Mouse (Mus musculus) right cerebral cortex, postnatal 14 days (tissue): ENCODE data around the gene Arl4d.
A peak's percentile ranks its signal among the peaks of the same experiment; 100 is the strongest.

ENCODE experiments used
- DNase-seq: peaks from one replicate; pipeline ENCODE4 v3.0.0; 2022

Arl4d gene

DNA sequence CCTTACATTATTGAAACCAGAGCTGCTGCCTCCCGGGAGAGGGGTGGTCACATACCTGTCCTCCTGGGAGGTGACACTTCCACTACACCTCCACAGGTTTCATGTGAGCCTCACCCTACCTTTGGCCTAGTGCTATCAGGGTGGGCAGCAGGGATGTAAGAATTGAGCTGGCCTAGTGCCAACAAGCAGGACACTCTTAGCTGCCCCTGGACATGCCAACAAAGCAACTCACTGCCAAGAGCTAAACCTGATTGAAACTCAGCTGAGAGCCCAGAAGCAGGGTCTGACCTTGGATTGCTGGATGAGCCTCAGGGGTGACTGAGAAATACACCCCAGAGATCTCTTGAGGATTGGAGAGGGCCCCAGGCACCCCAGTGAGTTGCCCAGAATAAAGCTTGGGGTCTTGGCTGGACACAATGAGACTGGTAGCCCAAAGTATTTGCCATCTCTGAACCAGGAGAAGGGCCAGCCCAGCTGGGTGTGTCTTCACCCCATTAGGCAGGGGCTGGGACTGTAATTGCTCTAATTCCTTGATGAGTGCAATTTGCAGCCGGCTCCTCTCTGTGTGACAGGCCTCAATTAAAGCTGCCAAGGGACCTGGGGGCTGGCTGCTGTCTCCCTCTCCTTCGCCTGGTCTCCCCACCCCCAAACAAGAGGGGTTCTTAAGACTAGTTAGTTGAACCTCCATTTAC lies 15.4 kb downstream of the Arl4d start:
- no peak for DNase-seq

DNA sequence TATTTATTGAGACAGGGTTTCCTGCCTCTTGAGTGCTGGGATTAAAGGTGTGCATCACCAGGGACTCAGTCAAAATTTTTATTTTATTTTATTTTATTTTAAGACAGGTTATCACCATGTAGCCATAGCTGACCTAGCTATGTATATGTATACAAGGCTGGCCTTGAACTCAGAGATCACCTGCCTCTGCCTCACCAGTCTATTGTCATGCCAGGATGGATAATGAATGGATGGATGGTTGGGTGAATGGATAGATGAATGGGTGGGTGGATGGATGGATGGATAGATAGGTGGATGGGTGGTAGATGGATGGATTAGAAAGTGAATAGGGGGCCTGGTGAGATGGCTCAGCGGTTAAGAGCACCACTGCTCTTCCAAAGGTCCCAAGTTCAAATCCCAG lies 16.6 kb downstream of the Arl4d start:
- DNase-seq: no peak

DNA sequence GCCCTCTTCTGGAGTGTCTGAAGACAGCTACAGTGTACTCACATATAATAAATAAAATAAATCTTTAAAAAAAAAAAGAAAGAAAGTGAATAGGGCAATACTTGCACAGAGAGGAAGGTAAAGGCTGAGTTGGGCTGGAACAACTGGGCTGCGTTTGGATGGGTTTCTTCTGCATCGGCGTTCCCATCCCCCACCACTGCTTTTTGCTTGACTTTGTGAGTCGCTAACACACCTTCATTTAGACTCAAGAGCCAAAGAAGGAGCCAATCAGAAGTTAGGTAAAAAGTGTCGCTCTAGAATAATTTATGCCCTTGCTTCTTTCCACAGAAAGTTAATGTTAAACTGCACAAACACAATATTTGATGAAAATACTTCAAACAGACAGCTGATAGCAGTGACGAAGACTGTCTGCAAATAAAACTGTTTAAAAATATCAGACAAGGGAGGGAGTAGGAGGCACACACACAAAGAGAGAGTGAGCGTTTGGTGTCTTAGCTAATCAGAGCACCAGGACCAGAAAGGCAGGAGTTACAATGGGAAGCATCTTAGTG lies 17.1 kb downstream of the Arl4d start:
- no peak for DNase-seq

DNA sequence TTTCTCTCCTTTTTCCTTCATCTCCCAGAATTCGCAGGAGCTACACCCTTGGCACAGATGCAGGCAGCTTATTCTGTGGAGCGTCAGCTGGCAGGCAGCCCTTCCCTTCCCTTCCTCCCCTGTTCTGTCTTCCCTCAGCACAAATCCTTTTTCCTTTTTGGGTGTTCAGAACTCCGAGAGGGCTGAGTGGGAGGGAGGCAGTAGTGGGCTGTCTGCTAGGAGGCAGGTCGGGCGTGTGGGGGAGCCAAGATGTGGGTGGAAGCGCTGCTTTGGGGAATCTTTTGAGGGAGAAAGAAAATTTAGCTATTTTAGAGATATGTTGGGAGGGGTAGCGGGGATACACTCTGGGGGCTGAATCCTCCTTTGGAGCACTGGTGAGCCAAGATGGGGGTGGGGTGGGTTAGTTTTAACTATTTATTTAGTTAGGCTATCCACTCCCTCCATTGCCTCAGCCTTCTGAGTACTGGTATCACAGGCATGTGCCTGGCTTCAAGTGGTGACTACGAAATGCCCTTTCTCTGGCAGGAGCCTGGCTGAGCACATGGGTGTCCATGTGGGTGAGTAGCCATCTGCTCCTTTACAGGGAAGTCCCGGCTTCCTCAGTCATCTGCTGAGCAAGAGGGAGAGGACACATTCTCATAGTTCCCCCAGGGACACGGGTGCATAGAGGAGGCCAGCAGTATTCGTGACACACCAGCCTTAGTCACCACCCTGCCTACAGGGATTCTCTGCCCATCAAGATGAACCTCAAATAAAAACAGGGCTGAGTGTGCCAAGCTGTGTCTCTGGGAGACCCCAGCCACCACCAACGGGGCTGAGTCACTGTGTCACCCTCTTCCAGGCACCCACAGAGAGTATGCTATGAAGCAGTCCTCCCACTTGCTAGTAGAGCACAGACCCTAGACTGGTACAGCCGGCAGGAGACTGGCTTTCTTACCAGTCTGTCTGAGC lies 22.3 kb downstream of the Arl4d start:
- peak; percentile 81 for DNase-seq

DNA sequence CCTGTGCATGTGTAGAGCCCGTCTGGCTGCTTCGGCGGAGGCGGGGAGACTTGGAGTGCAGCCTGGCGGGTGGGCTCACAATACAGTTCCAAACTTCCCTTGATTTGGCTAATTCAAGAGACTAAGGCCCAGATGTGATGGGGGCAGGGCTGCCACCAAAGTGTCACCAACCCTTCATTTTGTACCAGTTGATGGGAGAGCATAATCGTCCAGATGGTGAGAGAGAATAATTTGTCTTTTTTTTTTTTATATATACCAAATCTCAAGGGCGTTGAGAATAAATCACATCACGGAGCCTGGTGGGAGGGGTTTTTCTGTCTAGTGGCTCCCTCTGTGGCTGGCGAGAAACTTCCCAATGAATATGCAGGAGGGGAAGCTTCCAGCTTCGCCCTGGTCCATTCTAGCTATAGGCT lies 24.4 kb downstream of the Arl4d start:
- DNase-seq: peak; percentile 69

DNA sequence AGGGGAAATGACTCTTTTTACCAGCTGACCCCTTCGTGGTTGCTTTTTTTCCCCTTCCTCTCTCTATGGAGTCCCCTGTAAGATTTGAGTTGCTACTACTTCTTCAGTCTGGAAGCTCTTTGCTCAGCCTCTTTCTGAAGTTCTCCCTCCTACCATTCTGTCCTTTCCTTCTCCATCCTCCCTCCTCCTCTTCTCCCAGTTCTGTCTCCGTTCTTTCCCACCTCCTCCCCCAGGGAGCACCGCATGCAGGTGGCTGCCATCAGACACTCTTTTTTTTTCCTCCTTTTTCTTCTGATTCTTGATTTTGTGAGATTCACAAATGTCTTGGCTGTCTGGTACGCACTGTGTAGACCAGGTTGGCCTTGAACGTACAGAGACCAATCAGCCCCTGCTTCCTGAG lies 25.0 kb downstream of the Arl4d start:
- DNase-seq: no peak

DNA sequence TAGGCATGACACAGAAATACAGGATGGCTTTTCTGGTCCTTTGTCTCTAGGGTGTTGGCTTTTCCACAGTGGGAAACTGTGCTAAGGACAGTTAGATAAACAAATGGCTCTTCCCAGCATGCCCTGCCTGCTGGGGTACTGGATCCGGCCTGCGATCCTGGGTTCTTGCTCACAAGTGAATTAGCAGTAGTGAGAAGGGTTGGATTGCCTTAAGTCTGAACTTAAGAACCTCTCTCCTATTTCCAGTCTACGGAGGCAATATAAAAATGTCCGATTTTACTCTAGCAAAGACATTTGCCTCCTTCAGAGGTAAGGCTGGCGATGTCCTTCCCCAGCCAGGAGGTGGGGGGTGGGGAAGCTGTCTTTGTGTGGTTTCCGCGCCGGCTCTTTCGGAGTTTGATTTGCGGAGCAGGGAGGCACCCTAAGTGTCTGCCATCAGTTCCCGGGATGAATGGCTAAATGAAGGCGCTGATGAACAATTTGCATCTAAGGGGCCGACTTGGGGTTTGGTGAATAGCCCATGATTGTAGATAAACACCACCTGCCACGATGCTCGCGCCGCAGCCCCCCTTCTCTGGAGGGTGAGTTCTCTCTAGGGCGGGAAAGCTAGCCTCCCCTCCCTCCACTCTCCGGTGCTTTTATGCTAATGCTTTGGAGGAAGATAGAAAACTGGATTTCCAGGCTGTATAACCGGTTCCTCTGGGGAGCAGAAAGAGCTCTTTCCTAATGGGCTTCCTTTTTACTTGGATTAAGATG lies 30.7 kb downstream of the Arl4d start:
- peak; percentile 26 for DNase-seq

DNA sequence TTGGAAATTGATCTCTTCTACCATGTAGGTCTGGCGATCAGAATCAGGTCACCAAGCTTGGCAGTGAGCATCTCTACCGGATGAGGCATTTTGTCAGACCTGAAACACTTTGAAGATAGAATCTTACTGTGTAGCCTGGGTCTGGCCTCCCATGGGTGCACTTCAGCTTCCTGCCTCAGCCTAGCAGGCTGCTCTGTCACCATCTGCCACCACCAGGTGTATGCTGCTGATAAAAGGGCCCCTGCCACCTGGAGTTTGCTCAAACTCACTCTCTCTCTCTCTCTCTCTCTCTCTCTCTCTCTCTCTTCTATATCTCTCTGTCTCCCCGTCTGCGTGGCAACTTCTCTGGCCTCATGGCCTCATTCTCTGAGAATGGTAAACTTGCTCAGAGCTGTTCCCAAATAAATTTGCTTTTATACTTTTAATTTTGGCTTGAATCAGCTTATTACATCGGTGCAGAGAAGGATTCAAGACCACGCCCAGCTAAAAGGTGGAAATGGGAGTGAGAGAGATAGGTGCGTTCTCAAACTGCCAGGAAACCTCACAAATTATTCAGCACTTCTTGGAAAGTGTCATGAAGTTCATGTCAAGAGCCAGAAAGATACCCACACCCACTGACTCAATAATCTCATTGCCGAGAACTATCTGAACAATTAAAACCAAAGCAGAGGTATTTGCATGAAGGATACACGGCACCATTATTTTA lies 32.0 kb downstream of the Arl4d start:
- no peak for DNase-seq

DNA sequence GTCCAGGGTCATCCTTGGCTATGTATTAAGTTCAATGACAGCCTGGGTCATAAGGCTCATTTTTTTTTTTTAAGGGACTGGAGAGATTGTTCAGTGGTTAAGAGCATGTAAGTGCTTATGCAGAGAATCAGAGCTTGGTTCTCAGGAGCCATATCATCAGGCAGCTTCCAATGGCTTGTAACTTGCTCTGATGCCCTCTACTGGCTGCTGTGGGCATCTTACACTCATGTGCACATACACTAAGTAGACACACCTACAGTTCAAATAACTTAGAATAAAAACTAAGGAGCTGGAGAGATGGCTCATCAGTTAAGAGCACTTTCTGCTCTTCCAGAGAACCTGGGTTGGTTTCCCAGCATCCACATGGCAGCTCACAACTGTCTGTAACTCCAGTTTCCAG lies 32.8 kb downstream of the Arl4d start:
- no peak for DNase-seq

DNA sequence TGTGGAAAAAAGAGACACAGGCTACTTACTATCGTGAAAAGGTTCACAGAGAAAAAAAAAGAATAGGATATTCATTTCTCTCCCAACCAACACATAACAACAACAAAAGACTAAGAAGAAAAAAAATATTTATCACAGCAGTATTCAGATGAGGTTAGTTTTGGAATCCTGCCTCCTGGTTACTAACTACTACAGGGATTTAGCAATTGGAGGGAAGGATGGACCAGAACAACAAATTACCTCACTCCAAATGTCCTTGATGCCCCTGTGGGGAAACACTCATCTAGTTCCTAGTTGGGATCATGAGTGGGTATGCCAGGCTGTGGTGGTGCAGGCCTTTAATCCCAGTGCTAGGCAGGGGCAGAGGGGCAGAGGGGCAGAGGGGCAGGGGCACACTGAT lies 34.2 kb downstream of the Arl4d start:
- no peak for DNase-seq

DNA sequence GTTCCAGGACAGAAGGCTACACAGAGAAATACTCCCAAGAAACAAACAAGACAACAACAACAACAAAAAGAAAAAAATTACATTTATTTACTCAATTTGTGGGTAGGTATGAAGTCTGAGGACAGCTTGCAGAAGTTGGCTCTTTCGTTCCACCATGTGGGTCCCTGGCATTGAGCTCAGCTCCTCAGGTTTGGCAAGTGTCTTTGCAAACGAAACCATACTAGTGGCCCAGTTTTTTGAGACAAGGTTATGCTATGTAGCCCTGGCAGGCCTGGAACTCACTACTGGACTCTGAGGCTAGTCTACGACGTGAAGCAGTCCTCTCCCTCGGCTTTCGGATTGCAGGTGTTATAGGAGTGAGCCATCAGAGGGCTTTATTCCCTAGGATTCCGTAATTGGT lies 34.6 kb downstream of the Arl4d start:
- no peak for DNase-seq

DNA sequence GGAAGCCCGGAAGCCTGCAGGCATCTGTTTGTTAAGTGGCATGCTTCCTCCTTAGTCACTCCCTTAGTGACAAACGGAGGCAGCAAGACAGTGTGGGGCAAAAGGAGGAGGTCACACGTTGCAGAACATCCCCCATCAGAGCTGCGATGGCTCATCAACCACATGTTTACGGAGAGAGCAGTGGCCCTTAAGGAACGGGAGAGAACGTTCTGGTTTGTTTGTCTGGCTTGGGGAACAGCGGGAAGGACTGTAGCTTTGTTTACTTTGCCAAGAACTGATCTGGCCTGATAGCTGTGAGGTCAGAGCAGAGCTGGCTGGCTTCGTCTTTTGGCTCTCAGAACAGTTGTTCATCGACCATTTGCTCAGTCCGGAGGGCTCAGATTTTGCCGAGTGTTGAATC lies 35.1 kb downstream of the Arl4d start:
- DNase-seq: no peak

DNA sequence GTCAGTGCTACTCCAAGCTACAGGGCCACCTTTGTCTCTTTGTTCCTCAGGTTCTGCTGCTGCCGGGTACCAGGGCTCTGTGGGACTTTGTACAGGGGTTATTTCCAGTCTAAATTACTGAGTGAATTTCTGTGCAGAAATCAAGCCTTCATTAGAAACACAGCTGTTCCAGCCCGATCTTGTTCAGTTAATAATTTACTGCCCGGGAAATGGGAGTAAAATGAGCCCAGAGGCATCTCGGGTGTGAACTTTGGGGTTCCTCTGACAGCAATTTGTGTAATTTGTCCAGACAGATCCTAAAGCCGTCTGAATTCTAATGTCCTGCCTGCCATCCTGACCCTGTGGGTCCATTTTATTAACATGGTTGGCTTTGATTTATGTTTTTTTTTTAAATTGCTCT lies 38.7 kb downstream of the Arl4d start:
- DNase-seq: no peak

DNA sequence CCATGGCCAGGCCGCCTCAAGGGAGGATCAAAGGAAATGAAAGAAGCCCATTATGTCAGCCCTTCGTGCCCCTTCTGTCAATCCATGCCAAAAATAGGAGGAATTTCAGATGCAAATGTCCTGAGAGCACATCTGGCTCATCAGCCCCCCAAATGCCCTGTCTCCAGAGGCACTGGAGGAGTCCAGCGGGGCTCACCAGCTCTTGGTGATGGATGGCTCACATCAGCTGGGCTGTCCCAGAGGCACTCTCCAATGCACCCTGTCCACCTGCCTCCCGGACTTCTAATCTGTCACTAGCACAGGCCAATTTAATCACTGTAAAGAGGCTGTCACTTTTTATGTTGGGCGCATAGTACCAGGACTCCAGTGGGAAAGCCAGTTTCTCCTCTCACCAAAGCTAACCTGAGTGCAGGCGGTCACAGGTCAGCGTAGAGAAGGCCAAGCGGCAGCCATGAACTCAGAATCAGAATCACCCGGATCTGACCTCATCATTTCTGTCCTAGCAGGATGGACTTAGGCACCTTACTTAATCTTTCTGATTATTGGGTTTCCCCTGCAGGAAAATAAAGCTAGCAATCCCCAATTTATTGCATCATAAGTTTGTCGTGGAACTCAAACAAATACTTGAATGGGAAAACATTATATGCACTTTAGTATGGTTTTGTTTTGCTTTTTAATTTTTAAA lies 41.6 kb downstream of the Arl4d start:
- DNase-seq: no peak

DNA sequence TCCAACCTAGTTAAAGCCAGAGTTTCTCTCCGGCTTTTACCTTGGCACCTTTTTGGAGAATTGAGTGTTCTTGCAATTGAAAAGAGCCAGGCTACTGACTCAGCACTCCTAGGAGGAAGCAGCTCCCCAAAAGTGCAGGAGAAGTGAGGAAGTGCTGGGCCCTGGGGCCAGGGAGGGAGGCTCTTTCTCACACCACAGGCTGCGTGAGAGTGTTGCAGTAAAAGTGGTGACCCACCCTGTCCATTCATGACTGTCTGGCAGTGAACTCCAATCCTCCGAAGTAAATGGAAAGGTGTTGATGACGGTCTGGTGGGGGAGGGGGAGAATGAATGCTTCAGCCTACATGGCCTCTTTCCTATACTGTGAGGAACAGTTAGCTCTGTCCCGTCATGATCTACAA lies 43.1 kb downstream of the Arl4d start:
- DNase-seq: no peak

DNA sequence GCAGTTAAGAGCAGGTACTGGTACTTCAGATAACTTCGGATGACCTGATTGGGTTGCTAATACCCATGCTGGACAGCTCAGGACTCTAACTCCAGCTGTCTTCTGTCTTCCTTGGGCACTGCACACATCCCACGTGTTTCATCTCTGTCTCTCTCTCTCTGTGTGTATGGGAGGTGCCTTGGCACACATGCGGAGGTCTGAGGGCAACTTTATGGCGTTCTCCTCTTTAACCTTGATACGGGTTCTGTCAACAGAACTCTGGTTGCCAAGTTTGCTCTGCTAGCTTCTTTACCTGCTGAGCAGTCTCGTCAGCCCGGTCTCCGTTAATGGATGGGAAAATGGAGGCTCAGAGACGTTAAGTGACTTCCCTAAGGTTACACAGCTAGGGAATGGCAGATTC lies 47.5 kb downstream of the Arl4d start:
- DNase-seq: no peak

DNA sequence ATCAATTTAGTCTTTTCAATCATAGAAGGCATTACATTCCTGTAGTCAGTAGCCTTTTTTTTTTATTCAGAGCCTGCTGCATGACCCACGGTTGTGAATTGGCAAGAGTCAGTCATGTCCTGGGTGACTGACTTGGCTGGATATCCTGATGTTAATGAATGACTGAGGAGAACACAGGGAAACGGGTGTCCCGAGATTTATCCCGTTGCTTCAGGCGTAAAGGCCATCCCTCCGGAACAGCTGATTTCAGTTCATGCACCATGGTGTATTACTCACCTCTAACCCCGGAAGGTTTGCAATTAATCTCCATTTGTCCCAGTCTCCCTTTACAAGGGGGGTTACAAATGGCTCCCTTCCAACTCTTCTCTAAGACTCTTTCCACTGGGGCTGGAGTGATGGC lies 48.7 kb downstream of the Arl4d start:
- DNase-seq: no peak
